Mouse (Mus musculus) inflammation-experienced regulatory T-cells, adult 6 months (primary cell): ENCODE data around the gene Foxp1. TPM values are rescaled to one million over a fixed set of nuclear protein-coding genes. Genes with fewer than 3 reads are reported as not detected.
A peak's percentile ranks its signal among the peaks of the same experiment; 100 is the strongest.

Experiments
- ATAC-seq: one replicate; pipeline ENCODE4 v1.8.0; 2017
- polyA plus RNA-seq, 3 experiments: library from polyadenylated mRNA; unstranded; fragments of 100-300 nt; shearing (Covaris generic); gene quantifications; one replicate each; pipeline ENCODE4 v1.2.1; 2017

Gene Foxp1
- polyA plus RNA-seq, 3 experiments from 2014 or later = 83.3 to 273 (median 271) TPM

DNA sequence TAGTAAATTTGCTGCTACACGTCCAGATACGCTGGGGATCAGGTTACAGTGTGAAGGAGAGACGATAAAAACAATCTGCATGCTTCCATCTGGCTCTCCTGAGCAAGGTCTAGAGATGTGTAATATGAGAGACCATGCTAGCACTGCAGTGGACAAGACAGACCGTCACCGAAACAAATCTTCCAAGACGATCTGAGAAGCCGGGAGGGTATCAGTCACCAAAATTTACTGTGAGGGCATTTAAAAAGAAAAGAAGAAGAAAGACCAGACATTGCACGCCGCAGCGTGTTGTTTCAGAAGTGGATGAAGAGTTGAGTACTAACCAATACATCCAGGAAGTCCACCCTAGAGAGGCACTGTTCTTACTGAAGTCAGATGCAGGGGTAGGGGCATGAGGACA is 39.0 kb downstream of the Foxp1 start:
- no peak for ATAC-seq

DNA sequence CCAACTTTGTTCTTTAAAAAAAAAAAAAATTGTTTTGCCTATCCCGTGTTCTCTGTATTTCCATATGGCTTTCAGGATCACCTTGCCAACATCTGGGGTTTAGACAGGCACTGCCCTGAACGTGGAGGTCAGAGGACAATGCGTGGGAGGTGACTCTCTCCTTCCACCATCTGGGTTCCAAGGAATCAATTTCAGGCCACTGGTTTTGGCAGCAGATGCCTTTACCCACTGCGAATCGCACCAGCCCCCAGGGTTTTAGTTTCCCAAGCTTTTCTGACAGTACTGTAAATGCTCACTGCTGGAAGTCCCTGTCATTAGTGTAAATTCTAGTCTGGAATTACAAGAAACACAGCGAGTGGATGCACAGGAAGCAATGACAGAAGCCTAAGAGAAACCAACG is 41.0 kb downstream of the Foxp1 start:
- ATAC-seq = no peak

DNA sequence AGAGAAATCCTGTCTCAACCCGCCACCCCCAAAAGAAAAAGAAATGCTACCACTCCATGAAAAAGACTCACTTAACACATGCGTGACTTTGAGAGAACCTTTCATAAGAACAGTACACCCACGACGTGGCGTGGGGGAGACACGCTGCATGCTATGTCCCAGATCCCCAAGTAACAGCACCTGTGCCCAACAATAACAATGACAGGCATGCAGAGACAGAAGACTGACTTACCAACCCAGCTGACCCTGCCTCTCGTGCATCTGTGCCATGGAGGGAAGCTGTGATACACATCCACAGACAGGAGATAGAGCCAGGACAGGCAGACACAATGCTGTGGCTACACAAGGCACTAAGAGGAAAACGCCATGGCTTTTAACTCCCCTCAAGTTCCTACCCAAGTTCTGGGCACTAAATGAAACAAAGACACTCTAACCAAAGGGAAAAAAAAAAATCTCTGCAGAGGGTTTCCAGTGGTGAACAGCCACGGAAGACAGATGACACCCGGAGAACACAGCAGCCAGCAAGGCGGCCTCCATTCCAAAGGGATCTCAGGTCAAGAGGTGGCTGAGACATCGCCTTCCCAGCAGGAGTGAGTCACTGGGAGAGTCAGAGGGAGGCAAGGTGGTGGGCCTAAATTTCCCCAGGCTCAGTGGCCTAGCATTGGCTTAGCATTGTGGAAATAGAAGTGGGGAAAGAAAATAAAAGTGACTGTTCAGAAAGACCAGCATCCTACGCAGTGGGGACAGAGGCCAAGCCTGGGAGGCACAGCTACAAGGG is 43.5 kb downstream of the Foxp1 start:
- no peak for ATAC-seq

DNA sequence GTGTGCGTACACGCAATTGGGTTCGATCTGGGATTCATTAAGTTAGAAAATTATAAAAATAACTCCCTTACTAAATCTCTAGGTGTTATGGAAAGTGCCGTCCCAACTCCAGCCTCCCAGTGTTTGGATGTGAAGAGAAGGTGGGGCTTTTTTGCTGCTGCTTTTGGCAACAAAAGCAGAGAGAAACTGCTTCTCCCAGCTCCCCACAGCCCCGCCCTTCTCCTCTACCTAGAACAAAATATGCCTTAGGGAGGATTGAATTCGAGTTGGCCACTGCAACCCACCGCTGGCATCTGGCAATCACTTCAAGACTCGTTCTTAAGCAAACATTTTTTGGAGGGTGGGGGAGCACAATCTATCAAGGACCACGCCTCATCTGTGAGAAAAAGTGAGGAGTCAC is 47.5 kb downstream of the Foxp1 start:
- ATAC-seq = no peak

DNA sequence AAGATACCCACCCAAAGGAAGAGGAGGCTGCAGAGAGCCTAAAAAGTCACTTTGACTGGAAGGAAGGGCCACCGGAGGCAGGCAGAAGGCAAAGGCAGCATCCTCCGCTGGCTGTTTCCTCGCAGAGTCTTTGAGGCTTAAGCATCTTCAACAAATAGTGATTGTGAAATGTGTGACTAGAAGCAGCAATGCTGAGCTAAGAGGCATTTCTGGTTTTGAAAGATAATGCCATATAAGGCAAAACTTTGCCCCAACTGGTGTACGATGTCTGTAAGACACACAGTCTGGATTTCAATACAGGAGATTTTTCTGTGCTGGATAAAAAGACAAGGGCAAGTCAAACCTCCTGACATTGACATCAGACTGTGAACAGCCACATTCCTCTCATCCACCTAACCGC is 51.6 kb downstream of the Foxp1 start:
- no peak for ATAC-seq

DNA sequence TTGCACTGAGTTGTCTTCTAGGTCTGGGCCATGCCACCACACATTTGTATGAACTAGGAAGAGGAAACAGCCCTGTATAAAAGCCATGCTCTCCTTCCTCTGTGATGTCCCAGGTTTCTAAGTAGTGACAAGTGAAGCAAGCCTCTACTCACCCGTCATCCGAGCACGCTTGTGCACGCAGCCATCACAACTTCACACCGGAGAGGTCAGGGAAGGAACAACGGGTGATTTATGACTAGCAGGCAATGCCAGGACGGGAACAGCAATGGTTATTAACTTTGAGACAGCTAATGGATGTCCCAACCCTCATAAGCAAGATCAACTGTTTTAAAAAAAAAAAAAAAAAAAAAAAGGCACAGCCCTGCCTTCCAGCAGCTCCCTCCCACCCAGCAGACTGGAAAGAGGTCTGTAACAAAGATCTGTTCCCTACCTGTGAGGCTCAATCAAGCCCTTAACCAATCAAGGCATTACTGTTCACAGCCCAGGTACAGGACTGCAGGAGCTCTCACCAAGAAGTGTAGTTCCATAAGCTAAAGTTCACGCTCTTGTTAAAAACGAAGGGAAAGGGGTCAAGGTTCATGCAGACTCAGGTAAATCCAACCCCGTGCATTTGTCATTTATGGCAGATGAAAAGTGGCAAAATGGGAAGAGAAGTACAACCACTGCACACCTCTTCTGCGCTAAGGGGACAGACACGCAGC is 53.2 kb downstream of the Foxp1 start:
- ATAC-seq = no peak

DNA sequence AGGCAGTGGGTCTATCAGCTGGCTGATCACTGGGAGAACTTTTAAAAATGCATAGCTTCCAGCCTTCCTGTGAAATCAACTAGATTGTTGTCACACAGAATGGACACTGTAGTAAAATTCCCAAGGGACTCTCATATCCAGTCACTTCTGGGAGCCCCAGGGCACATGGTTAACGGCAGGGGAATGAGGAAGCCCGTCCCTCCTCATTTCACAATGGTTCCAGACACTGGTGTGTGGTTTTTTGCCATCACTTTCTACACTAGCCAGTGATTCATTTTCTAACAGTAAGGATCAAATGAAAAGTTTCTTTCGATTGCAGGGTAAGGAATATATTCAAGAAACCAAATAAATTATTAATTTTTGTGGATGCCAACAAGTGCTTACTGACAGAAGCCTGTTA is 54.7 kb downstream of the Foxp1 start:
- no peak for ATAC-seq

DNA sequence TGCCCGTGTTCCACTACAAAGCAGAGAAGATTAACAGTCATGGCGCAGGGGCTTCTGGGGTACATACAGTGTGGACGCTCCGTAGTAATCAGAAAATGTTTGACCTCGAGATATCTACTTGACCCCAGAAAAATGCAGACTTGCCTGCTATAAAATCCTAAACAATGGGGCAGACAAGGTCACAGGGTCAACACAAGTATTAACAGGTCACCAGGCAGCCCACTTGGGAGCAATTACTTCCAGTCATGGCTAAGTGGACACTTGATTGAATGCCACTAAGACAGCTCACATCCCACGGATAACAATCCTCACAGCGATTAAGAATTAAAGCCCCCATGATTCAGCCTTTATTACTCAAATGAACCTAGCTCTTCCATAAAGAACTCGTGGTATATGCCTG is 55.4 kb downstream of the Foxp1 start:
- ATAC-seq = no peak

DNA sequence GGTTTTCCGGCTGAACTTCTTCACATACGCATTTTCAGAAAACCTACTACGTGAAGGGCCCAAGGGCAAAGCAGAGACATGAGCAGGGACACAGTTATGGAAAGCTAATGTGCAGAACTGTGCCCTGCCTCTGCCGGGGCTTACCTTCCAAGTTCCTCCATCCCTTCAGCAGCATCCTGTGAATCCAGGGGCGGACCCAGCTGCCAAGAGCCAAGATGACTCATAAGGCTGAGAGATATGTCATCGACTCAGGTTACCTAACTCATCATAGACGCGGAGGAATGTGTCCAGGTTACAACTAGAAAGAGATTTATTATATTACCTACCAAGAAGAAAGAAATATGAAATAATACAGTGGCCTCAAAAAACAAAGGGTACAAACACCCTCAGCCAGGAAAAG is 56.2 kb downstream of the Foxp1 start:
- ATAC-seq = no peak

DNA sequence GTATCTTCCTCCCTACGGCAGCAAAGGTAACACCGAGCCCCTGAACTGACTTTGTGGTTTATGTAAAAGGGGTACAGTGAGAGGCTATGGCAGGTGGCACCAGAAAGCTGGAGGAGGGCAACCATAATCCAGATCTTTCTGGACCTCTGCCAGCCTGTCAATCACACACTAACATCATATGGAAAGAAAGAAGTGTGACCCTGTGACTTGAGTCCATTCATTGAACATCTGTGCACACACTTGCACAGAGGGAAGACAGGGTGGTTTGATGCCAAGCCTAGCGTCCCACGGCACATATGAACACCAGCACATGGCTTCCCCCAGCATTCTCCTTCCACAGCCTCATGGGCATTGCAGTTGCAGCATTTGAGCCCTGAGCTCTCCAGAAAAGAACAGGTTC is 58.1 kb downstream of the Foxp1 start:
- no peak for ATAC-seq

DNA sequence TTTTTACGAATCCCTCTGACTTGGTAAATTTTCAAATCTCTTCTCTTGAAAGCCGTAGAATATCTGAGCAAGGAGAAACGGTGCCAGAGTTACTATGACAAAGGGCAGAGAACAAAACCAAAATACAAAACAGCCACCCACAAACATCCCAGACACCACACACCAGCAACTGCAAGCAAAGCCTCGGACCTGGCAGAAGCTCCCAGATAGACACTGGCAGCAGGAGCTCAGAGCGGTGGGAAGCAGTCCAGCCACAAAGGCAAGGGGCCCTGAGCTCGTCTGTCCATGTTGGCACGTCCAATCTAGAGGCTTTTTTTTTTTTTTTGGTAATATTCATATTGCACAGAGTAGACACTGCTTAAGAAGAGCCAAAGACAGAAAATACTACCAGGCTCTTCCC is 58.6 kb downstream of the Foxp1 start:
- no peak for ATAC-seq

DNA sequence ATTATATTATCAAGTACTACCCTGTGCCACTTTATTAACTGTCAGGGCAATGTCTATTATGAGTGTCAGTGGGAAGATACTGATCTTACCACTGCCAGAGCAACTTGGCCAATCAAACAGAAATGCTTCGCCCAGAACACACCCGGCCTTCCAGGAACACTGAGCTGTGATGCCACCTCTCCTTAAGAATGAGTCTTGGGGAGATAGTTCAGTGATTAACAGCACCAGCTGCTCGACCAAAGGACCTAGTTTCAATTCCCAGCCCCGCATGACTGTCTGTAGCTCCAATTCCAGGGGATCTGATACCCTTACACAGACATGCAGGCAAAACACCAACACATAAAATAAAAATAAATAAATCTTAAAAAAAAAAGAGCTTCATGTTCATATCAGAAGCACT is 63.7 kb downstream of the Foxp1 start:
- no peak for ATAC-seq

DNA sequence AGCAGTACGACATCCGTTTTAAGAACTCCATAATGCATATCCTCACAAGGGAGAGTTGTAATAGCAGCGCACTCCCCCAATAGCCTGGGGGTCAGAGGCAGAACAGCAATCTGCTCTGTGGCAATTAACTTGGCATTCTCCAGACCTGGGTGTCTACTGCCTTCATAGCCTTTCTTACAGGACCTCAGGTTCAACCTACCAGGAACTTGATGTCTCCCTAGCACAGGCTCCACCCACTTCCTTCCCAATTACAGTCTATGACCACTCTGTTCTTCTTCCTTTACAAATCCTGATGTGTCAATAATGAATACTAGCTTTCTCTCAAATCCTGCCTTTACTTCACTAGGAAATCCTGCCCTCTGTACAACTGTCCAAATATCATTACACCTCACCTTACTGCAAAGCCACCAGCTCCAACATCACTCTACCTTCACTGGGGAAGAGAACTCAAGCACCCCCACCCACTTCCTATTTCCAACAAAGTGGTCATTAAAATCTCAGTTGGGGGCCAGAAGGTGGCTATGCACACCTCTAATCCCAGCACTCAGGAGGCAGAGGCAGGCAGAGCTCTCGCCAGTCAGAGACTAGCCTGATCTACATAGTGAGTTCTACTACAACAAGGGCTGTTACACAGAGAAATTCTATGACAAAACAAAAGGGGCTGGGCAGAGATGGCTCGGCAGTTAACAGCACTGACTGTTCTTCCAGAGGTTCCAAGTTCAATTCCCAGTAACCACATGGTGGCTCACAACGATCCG is 68.6 kb downstream of the Foxp1 start:
- ATAC-seq = no peak

DNA sequence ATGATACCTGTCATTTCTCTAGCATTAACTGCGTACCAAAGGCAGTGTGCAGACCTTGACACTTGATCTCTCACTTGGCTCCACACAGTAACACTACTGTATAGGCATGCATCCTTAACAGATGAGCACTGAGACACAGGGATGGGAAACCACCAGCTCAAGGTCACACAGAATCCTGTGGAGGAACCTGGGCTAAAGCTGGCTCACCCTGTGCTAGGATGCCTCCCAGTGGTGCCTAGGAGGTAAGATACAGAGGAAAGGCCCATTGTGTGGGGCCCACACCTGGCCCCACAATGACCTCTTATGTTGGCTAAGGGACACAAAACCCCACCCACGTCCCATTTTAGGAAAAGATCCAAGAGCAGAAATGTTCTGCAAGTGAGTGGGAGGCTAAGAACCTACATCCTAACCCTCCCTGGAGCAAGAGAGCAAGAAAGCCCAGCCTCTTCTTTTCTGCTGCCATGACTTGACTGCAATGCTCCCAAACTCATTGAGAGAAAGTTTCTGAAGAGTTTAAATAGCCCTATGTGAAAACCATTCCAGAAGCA is 69.8 kb downstream of the Foxp1 start:
- peak; percentile 92 for ATAC-seq

DNA sequence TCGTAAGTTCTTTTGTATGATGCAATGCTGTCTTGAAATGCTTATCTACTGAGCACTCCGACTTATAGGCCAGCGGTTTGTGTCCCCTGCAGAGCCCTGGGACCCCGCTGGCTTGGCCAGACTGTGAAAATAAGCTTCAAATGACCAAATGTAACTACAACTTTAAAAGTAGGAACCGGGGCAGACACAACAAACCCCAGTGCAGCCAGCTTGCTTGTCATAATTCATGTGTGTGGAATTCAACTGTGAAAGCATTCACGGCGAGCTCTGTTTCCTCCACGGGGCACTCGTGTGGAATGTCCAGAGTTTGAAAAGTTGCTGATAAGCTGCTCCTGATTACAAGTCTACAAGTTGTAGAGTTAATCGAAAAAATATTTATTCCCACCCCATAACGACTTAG is 71.0 kb downstream of the Foxp1 start:
- no peak for ATAC-seq

DNA sequence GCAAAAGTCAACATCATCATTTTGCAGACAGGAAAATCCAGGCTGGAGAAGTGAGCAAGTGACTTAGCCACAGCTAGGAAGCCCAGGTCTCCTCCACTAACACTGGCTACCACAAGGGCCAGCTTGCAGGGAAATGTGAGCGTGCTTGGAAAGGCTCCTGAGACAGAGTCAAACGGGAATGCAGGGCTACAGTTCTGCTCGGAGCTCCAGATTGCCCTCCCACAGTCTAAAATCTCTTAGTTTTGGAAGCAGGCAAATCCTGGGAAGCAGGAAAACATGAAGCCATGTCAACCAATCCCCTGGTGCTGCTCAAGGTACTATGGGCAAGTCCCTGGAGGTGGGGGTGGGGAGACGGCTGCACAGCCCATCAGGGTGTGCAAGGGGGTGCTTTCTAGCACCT is 75.1 kb downstream of the Foxp1 start:
- no peak for ATAC-seq

DNA sequence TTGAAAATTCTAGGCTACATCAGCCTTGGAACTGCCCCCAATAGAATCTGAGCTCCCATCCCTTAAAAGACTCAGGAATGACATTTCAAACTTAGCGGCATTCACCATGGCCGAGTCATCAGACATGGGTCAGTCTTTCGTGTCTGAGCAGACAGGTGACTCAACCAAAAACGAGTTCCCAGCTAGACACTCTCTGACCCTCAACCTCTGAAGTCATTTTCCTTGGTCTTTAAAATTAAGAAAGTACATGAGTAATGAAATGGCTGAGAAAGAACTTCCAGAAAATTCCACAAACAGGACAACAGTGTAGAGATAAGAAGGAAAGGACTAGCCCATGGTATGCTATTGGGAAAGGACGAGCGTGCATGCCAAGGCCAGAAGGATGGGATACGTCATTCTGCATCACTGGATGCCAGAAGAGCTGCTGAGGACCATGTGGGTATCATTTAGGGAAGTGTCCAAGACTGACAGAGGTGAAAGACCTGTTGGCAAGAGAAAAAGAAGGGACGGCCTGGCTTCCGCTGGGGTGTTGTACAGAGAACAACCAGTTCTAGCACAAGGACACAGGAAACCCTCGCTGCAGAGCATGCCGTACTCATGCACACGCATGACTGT is 75.6 kb downstream of the Foxp1 start:
- ATAC-seq = no peak

DNA sequence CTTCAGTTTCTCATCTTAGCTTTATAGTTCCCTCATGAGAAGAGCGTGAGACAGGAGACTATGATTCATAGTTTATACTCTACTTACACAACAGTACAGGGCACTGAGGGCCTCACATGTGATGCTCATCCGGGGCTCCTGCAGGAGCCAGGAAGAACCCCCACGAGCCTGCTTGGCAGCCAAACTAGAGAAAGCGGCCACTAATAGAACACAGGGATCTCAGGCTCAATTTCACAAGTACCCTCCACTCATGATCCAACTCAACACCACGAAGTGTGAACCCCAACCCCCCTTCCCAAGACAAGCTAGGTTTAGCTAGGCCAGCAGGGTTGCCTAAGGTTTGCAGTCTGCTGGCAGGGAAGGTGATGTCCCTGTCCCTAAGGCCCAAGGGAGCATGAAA is 79.1 kb downstream of the Foxp1 start:
- ATAC-seq = no peak

DNA sequence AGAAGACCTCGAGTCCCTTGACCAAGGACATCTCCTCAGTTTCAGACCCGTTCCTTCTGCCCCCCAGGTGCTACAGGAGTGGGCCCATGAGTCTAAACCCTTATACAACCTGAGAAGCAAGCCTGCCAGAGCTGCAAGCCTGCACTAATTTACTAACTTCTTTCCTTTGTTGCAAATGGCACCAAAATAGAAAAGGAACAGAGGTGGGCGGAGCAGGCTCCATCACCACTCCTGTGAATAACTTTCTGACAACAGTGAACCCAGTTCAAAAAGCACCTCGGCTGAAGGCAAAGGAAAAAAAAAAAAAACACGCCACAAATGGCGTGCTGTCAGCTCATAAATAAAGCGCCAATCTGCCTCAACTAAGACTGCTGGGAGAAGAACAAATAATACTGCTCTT is 81.4 kb downstream of the Foxp1 start:
- ATAC-seq = peak; percentile 39

DNA sequence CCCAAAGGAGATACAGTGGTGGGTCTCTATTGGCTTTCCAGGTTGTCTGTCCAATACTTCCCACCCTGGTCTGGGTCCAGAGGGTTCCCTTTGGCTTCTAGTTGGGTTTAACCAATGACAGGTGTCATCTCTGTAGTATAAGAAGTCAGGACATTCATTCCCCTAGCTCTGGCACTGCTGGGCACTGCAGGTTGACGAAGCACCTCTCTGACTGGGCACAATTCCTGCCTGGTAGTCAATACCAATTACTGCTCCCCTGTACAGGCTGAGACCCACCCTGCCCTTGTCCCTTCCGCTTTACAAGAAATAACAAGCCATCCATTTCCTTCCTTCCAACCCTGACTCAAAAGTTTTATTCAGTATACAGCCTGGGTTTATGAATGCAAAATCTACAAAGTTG is 81.9 kb downstream of the Foxp1 start:
- no peak for ATAC-seq

DNA sequence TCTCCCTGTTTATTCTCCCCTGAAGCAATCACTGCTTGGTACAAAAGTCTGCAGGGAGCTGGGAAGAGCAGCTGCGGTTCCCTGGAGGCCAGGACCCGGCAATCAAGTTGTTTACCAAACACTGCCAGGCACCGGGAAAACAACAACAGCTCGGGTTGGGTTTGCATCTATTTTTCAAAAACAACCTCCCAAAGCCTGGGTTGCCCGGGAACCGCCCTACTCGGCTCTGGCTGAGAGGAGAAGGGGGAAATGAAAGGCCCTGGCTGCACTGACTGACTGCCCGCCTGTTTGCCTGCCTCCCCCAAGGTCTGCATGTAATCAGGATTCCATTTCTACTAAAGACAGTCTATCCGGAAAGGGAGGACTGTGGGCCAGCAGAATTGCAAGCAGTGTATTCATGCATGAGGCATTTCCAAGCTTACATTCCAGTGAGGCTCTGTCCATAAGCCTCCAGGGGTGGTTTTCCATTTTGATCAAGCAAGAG is 82.6 kb downstream of the Foxp1 start:
- no peak for ATAC-seq

DNA sequence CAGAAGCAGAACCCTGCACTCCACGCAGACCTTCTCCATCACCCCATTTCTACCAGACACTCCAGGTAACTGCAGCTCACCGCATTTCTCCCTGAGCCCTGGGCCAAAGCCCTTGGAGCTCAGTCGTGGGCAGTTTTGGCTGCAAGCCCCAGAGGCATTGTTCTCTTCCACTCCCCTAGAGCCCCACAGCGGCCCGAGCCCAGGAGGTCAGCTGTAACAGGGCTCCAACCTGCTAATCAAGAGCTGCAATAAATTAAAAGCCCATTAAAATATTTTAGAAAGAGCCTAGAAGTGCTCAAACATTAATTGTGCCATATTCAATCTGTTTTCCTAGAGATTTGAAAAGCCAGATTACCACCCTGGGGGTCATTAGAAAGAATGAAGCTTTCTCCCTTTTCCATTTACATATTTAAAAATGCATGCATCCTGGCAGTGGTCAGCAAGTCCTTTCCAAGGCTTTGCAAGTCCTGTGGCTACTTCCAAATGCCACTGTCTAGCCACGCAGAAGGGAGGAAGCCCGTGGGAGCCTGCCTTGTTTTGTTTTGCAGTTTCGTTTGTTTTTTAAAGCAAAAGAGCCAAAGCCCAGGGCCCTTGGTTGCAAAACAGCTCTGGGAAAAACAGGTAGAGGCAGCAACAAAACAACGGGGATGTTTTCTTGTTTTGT is 83.2 kb downstream of the Foxp1 start:
- no peak for ATAC-seq
